Mouse (Mus musculus) embryo, embryonic 9.5 days (tissue): Measurements from ENCODE around the gene Trappc4.
"Not testable (repeated sequence)": the region's sequence is repeated elsewhere in the genome, so short reads cannot be mapped to it uniquely, and the experiment has no call there.

Experiments used
- DNase-seq: peaks from one replicate; pipeline ENCODE4 v3.0.0-alpha.2; 2017; ENCODE audit errors: extremely low spot score

Trappc4 gene

GRCm38 (mm10) chr9:44407752-44408097 lies 325 bp upstream of the Trappc4 start:
- DNase-seq: no peak

GRCm38 (mm10) chr9:44405011-44405410 lies 2.4 kb downstream of the Trappc4 start:
- no peak for DNase-seq

- no peak for DNase-seq
Measured at GRCm38 (mm10) chr9:44401081-44401480, 6.3 kb downstream of the Trappc4 start.

- DNase-seq: no peak
Measured at GRCm38 (mm10) chr9:44399795-44400114, 7.6 kb downstream of the Trappc4 start.

- no peak for DNase-seq
Measured at GRCm38 (mm10) chr9:44399114-44399794, 8.1 kb downstream of the Trappc4 start.

GRCm38 (mm10) chr9:44398551-44398950 lies 8.8 kb downstream of the Trappc4 start:
- DNase-seq: no peak

GRCm38 (mm10) chr9:44398087-44398486 lies 9.3 kb downstream of the Trappc4 start:
- no peak for DNase-seq

- peak; percentile 91 for DNase-seq
Measured at GRCm38 (mm10) chr9:44396684-44397411, 10.6 kb downstream of the Trappc4 start, which contains the start of gene Slc37a4. Slc37a4 (plus strand) TSS chr9:44396852.

GRCm38 (mm10) chr9:44391466-44391865 lies 15.9 kb downstream of the Trappc4 start:
- peak; percentile 52 for DNase-seq

- DNase-seq: no peak
Measured at GRCm38 (mm10) chr9:44389273-44389672, 18.1 kb downstream of the Trappc4 start.

- DNase-seq: no peak
Measured at GRCm38 (mm10) chr9:44387221-44387620, 20.2 kb downstream of the Trappc4 start.

- DNase-seq: no peak
Measured at GRCm38 (mm10) chr9:44384596-44384995, 22.8 kb downstream of the Trappc4 start.

- no peak for DNase-seq
Measured at GRCm38 (mm10) chr9:44379862-44380261, 27.5 kb downstream of the Trappc4 start.

- DNase-seq: peak; percentile 100
Measured at GRCm38 (mm10) chr9:44379054-44379834, 28.2 kb downstream of the Trappc4 start, which contains the start of gene Hyou1. Hyou1 (plus strand) TSS chr9:44379490.

- no peak for DNase-seq
Measured at GRCm38 (mm10) chr9:44378153-44378730, 29.2 kb downstream of the Trappc4 start.

GRCm38 (mm10) chr9:44377335-44377734 lies 30.1 kb downstream of the Trappc4 start:
- DNase-seq: not testable (repeated sequence)

GRCm38 (mm10) chr9:44376141-44376540 lies 31.3 kb downstream of the Trappc4 start:
- DNase-seq: no peak

GRCm38 (mm10) chr9:44373386-44373785 lies 34.0 kb downstream of the Trappc4 start:
- DNase-seq: no peak

- DNase-seq: no peak
Measured at GRCm38 (mm10) chr9:44364480-44364879, 42.9 kb downstream of the Trappc4 start.

GRCm38 (mm10) chr9:44361931-44362330 lies 45.5 kb downstream of the Trappc4 start:
- DNase-seq: not testable (repeated sequence)

GRCm38 (mm10) chr9:44361190-44361917 lies 46.0 kb downstream of the Trappc4 start, which contains the start of gene Vps11:
Vps11 (minus strand) TSS chr9:44361670.
- DNase-seq: peak; percentile 95
